Mouse (Mus musculus) urinary bladder, postnatal 25 days (tissue): ENCODE data around the gene Mtg2.

ENCODE experiments used
- DNase-seq: peaks from one replicate; pipeline ENCODE4 v3.0.0; 2022; ENCODE audit warnings: low spot score

The Mtg2 gene

DNA sequence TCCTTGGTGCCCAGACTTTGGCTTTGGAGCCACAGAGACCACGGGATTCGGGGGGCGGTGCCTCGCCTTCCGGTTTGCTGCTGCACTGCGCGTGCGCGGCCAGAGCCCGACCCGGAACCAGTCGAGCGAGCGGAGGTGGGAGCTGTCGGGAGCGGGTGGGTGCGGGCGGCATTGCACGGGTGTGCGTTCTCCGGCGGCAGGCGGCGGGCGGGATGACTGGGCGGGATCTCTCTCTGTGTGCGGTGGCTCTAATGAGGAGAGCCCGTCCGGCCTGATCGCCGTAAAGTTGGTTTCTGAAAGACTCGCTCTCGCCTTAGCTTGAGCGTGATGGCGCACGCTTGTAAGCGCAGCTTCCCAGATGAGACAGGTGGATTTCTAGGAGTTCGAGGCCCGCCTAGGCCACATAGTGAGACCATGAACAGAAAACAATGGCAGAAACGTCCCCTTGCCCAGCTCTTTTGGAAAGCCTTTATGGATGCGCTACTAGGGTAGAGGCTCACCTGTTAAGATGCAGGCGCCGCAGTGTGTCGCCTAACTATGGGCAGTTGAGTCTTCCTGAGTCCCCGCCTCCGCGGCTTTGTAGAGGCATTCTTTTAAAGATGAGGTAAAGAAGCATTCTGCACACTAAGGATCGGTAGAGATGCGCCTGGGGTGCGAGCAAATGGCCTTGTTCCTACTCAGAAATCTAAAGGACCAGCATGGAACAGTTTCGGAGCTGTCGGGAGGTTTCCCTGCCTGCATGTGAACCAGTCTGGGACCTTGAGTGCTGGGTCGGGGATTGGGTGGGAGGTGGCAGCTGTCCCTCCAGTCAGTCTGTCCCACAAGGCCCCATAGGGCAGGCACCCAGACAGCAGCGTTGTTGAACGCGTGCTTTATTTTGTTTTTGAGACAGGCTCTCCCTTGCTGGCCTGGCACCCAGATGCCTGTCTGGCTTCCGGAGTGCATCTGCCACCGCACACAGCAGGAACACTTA is at the start of gene Mtg2:
TSS of gene Mtg2 (plus strand) at position 108 of the 973 bp plus-strand sequence.
- DNase-seq = peak; percentile 95

DNA sequence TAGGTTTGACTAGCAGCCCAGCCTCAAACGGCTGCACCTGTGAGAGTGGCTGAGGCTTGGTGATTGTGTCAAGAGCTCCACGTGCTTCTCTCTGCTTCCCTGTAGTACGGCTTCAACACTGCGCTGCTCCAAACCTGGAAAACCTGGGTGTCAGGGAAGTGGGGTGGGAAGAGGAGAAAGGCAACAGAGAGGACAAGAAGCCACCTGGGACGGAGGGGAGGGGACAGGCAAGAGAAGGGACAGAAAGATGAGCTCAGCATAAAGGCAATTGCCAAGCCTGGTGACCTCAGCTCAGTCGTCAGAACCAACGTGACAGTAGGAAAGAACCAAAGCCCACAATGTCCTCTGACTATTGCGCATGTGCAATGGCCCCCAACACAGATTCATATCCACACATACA is 49.5 kb upstream of the Mtg2 start:
- DNase-seq = no peak

DNA sequence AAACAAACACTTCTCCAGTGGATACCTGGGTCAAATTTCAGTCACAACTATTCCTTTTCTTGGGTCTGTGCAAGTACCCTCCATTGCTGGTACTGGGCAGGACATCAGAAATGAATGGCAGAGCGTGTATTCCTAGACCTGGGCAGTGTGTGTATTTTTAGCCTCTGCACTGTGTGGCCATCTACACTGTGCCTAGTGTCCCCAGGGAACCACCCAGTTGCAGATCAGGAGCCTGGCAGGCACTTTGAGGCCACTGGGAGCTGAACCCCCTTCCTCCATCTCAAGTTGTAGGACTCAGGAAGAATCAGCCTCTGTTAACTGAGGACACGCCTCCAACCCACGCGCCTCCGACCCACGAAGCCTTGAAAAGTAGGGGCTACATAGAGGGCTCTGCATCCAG is 47.6 kb upstream of the Mtg2 start:
- no peak for DNase-seq

DNA sequence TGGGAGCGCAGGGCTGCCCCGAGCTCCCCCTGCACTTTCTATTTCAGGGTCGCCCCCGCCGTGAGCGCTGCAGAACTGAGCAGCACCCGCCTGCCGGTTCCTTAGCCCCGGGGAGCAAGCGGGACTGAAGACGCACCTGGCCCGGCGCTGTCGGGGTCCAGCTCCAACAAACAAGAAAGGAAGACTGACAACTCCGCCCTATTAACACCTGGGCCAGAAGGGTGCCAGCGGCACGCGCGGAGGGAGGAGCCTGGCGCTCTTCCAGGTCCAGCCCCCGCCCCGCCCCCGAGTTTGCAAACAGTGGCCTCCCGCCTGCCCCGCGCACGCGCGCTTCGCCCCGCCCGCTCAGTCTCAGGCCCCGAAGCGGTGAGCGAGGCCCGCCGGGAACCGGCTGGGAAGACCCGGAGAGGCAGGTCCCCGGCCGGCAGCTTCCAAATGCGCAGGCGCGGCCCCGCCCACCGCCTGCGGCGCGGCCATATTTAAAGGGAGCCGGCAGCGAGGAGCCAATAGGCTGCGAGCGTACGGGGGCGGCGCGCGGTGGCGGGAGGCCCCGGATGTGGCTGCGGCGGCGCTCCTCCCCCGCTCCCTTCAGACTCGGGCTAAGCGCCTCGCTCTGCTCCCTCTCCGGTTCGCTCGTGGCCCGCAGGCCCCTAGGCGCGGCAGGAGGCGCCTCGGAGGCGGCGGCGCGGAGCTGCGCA is 45.8 kb upstream of the Mtg2 start, which contains the start of gene Lsm14b:
TSS of gene Lsm14b (plus strand) at position 587 of the 698 bp plus-strand sequence.
- peak; percentile 97 for DNase-seq

DNA sequence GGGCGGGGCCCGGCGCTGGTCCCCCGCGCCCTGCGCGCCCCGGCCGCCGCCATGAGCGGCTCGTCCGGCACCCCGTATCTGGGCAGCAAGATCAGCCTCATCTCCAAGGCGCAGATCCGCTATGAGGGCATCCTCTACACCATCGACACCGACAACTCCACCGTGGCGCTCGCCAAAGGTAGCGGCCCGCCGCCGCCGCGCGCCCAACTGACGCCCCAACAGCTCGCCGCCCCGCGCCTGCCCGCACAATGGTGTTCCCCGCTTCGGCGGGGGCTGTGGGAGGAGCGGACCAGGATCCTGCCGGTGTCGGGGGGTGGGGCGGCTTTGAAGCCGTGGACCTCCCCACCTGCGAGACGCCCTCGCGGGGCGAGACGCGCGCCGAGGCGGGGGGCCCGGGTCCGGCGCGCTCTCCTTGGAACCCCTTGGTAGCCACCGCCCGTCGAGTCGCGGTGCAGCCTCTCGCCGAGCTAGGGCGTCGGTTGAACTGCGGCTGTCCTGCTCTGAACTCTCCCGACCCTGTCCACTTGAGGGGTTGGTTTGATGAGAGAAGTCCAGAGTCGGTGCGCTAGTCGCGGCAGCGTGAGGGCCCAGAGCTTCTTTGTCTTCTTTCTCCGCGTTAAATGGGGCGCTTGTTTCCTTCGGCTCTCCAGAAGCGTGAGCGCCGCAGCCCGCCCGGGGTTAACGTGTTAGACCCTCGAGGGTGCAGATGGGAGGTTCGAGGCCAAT is 45.1 kb upstream of the Mtg2 start:
- no peak for DNase-seq

DNA sequence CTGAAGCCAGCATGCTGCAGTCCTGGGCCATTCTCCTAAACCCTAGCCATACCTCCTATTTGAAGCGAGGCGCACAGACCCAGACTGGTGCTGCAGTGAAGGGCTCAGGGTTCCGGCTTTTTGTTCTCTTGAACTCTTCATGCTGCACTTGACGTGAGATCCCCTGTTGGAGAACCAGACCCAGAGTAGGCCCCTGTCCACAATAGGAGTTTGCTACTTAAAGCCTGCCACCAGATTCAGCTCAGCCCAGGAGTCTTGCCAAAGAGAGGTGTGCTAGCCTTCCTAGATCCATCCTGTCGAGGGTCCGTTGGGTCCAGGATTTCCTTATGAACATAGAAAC is 44.6 kb upstream of the Mtg2 start:
- no peak for DNase-seq

DNA sequence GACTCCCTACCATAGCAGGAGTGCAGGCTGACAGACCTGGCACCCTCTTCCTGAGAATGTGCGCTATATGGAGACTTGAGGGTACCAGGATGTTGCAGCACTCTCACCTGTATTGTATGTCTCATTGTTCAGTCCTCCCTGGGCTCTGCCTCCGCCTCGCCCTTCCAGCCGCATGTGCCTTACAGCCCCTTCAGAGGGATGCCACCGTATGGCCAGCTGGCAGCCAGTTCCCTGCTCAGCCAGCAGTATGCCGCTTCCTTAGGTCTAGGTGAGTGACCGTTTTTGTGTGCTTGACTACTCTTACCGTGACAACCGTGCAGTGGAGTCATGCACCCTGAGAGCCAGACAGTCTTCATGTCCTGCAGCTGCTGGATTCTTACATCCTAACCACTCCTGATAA is 42.6 kb upstream of the Mtg2 start:
- no peak for DNase-seq

DNA sequence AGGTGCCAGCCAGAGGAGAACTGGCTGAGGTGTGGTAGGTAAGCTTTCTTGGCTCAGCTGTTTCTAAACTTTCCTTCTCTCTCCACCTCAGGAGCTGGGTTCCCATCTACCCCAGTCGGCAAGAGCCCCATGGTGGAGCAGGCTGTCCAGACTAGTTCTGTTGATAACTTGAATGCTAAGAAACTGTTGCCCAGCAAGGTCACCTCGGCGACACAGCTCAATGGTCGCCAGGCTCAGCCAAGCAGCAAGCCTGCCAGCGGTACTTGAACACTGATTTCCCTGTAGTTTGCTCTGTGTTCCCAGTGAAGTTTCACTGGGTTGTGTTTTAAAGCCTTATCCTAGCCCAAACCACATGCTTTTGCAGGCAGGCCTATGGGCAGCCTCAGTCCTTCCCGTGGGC is 39.1 kb upstream of the Mtg2 start:
- DNase-seq = no peak

DNA sequence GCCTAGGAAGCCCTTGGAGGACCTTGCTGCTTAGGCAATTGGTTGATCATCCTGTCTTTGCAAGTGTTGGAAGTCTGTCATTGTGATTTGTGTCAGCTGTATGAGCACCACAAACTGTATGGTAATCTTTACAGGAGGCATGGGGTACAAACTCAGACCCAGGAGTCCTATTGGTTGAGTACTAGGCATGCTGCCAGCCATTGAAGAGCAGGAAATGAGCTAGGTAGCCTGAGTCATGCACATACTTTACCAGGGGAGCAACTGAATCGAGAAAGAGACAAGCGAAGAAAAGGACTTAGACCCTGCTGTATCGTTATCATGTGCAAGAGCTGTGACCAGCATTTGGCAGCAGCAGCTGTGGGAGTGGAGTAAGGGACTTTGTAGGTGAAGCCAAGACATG is 37.5 kb upstream of the Mtg2 start:
- DNase-seq = no peak

DNA sequence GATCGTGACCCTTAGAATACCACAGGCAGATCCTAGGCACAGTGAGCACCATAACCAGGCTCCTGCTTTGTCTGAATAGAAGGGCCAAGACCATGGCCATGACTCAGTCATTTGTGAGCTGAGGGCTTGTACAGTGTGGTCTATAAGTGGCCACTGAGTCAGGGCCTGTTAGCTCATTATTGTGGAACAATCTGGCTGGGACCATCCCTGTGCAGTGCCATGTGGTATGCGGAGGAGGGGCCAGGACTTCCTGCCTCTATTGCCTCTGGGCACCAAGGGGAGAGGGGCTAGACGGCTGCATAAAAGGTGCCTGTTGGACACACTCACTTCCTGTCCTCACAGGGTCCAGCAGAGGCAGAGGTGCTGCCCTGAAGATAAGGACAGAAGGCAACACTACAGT is 36.4 kb upstream of the Mtg2 start:
- no peak for DNase-seq

DNA sequence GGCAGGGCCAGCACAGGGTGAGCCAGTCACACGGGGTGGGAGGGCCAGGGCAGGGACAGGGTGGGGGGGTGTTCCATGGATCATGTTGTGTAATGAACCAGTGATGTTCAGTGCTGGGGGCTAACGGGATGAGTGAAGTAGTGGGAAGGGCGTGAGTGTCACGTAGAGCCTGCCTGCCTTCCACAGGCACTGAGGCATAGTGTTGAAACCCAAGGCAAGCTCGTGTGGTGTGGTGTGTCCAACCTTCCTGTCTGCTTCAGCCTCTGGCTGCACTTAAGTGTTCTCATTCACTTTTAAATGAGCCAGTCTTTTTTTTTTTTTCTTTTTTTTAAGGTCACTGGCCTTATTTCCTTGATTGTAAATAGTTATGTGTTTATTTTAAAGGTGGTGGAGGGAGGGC is 35.6 kb upstream of the Mtg2 start:
- no peak for DNase-seq

DNA sequence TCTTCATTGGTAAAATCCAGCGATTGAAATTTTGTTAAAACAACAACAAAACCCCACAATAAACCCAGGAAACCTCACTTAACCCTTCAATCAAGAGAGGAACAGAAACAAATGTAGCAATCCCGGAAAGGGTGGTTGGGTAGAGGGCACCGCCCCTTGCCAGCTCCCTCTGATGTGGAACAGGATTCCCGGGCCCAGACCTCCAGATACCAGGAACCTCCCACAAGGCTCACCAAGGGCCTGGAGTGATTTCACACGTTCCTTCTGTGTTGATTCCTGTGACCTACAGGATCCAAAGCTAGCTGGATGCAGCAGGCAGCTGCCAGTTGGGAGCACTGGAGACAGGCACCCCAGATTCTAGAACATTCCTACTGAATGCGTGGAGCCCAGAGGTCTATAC is 30.0 kb upstream of the Mtg2 start:
- no peak for DNase-seq

DNA sequence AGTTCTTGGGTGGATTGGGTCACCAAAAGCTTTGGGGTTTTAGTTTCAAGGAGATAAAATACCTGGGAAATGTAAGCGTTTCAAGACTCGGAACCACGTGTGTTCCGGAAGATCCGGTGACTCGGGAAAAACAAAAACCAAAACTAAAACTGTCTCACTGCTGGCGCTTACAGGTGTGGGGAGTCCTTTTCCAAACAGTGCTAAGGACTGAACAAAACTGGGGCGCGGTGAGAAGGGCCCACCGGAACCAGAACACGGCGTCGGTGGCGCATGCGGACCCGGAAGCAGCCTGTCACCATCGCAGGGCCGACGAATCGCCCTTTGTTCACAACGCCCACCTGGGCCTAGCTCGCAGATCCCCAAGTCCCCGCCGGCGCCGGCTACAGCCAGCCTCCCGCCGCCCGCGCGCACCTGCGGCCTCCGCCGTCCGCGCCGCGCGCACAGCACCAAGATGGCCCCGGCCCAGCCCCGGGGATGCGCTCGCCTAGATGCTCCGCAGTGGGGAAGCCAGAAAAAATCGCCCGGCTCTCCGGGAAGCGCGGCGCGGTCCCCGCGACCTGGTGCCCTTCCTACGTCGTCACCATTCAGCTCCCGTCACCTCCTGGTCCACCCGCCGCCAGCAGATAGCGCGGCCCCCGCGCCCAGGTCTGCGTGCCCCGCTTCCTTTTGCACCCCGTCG is 28.7 kb upstream of the Mtg2 start:
- DNase-seq = peak; percentile 41

DNA sequence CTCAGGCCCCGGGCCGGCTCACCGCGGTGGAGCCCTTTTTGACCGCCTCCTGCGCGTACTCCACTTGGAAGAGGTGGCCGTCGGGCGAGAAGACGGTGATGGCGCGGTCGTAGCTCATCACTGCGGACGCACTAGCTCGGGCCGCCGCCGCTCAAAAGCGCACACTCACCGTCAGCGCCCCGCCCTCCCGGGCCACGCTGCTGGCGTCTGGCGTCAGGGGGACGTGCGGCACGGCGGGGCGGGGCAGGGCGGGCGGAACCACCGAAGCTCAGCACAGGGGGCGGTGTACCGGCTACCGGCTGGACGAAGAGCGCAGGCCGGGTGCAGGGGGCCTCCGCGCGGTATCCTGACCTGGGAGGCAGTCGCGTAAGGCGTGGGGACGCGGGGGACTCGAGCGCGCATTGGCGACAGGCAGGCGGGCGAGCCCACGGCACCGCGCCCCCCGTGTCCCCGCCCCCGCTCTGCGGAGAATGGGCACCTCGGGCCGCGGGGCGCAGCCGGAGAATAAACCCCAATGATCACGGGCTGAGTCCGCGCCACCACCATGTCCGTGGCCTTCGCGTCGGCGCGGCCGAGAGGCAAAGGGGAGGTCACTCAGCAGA is 28.0 kb upstream of the Mtg2 start, which contains the start of the genes Psma7 and Ss18l1:
TSS of gene Psma7 (minus strand) at position 178 of the 602 bp plus-strand sequence.
TSS of gene Ss18l1 (plus strand) at position 254 of the 602 bp plus-strand sequence.
- peak; percentile 87 for DNase-seq

DNA sequence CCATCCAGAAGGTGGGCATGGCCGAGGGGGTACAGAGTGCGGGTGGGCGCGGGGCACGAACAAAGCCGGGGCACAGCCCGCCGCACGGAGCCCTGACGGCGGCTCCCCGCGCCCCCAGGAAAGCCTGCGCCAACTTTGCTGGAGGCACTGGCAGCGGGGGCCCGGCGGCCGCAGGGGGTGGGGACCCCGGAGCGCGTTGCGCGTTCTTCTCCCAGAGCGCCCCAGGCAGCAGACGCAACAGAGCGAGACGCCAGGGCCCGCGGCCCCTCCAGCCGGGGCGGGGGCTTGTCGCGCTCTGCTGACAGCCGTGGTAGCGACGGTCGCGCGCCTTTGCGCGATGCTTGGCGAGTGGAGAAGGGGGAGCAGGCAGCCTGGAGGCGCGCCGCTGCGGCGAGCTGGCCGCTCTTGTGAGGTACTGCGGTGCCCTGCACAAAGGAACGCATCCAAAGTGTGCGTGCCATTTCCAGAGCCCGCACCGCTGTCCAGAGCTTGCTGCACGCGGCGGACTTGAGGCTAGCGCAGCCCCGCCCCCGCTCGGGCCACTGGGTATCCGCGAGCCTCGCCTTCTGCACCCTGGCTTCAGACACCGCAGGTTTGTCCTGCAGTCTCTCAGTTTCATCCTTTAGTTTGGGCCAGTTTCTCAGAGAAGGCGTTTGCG is 27.4 kb upstream of the Mtg2 start:
- DNase-seq = peak; percentile 39

DNA sequence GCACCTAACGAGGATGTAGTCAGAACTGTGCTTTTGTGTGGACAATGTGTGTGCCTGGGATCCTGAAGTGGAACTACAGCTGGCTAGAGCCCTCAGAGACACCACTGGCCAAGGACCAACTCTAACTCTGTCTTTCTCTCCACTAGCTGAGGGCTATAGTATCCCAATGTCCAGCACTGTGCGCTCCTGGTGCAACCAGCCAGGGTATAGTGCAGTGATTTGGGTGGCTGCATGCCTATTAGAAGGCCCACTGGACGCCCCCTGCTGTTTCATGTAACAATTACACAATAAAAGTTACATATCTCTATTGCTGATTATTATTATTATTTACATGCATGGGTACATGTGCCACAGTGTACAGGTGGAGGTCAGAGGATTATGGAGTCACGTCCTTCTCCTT is 25.1 kb upstream of the Mtg2 start:
- peak; percentile 33 for DNase-seq

DNA sequence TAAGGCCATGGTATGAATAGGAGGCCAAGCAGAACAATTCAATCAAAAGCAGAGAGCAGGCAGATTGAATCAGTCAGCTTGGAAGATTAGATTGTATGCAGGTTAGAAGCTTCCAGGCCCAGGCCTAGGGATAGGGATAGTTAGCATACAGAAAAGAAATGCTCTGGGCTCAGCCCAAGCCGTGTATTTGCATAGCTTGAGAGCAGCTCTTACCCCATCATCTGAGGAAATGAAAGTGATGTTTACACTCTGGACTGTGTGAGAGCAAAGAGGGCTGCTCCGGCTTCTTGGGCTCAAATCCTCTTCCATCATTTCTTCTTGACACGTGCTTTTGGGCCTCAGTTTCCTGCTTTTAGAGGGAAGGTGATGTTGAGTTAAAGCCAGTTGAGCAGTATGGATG is 22.8 kb upstream of the Mtg2 start:
- no peak for DNase-seq

DNA sequence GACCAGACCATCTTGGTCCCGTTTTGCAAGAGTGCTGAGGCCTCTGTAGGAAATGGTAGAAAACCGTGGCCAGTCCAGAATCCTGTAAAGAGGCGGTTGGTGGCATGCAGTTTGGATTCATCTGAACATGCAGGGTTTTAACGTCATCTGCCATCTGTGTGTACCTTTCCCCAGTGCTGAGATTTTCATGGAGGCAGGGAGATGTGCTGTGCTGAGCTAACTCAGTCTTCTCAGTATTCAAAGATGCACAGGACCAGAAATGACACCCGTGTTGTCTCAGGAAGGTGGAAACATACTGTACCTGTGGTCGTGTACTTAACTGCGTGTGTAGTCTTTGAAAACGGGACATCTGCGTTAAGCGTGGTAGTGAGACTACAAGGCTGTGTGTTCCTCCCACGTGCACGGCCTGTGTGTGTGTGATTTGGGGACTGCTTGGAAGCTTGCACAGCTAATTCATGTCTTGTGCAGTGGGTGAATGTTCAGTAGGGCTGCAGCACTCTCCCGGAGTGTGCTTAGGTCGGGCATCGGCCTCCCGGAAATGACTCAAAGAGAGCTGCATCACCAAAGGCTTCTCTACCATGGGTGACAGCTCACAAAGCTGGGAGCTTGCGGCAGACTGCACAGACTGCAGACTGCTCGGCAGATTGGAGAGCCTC is 22.3 kb upstream of the Mtg2 start:
- DNase-seq = no peak

DNA sequence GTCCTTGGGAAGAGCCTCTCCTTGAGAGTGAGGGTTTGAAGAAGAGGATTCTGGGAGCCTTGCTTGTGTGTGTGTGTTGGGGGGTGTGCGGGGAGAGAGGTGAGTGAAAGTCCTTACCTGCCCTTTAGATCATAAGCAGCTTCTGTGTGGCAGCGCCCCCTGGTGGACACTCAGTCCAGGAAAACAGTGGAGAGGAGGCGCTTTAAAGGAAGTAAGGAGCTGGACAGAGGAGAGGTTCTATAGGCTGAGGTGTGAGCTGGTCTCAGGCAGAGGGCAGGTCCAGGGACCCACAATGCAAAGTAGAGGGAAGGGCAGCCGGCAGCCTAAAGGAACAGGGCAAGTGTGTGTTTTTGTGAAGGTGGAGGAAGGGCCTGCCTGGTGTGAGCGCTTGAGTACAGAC is 19.4 kb upstream of the Mtg2 start:
- DNase-seq = peak; percentile 88

DNA sequence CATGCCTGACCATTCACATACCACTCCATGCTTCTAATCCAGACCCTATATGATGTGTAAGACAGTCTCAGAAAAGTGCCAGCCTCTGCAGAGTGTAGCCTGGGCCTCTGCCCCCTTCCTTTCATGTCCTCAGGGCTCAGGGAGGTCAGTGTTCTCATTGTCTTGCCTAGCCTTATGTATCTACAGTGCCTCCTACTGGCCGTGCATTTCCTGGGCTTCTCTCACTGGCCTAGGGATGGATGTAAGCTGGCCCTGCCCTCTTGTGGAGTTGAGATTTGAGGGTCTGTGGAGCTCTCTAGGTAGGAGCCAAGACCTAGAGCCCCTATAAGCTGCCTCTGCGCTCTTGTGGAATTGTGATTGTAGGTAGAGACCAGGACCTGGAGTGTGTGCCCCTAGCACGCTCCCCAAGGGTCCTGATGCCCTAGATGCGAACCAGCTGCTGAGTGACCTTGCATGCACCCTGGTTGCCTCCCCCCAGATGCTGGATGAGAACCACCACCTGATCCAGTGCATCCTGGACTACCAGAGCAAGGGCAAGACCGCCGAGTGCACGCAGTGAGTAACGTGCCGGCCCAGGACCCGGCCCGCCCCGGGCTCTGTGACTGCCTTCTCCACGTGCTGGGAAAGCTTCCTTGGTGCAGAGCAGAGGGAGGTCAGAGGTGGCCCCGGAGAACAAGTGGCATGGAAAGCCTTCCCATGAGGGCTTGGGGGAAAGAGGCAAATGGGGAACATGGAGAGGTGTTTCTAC is 18.2 kb upstream of the Mtg2 start:
- DNase-seq = no peak
